Mouse (Mus musculus): ENCODE results near the gene Tmem54. TPM values are rescaled to one million over a fixed set of nuclear protein-coding genes. Genes with fewer than 3 reads are reported as not detected.

Gene Tmem54
- polyA plus RNA-seq, 1 experiment = 1.8 TPM

DNA sequence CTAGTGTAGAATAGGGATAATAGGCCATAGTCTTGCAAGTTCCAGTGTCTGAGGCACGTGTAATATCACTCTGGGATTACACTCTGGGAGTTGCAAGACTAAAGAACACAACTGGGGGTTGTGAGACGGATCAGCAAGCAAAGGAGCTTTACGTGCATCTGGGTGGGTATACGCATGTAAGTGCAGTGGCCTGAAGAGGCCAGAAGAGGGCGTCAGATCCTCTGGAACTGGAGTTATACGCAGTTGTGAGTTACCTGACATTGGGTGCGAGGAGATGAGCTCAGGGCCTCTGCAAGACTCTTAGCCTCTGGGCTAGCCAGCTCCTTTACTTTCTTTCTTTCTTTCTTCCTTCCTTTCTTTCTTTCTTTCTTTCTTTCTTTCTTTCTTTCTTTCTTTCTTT lies 8.3 kb upstream of the Tmem54 start:
- no peak for DNase-seq (ENCODE audit: low read depth)

DNA sequence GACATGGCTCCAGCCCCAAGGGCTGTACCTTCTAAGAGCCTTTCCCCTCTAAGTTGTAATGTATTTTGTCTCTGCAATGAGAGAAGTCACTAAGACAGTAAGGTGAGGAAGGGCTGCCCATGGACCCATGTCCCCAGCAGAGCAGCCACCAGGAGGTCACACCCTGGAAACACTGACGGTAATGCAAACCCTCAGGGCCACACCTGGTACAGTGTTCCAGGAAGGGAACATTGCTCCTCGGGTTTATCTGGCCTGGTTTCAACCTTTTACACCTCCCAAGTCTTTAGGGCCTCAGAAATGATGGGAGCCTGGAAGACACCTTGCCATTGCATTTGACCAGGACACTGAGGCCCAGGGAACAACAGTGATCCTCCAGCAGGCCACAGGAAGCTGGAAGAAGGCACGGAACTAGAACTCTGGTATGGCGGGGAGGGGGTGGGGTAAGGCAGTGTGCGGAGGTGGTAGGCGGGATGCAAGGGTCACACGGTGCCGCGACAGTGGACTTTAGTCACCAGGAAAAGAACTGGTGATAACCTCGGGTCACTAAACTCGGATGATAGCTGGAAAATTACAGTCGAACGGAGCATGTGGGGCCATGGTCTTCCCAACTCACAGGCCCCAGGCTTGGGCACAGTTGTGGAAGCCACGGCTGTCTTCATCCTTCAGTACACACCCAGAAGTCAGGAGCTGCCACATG lies 3.1 kb upstream of the Tmem54 start:
- no peak for DNase-seq (ENCODE audit: low read depth)

DNA sequence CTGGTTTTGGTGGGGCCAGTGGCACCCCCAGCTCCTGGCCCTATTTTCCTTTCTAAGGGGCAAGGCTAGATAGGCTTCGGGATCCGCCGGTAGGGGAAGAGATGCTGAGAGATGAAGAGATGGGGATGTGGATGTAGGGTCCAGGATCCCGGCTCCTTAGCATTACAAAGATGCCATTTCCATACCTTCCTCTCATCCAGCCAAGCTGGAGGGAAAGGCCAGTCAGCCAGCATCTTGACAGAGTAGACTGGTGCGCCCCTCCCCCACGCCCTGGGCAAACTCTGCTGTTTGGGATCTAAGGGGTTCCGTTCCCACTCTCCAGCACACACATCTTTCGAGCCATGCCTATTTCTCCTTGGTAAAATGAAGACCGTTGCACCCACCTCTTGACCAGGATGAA lies 725 bp downstream of the Tmem54 start:
- no peak for DNase-seq (ENCODE audit: low read depth)

DNA sequence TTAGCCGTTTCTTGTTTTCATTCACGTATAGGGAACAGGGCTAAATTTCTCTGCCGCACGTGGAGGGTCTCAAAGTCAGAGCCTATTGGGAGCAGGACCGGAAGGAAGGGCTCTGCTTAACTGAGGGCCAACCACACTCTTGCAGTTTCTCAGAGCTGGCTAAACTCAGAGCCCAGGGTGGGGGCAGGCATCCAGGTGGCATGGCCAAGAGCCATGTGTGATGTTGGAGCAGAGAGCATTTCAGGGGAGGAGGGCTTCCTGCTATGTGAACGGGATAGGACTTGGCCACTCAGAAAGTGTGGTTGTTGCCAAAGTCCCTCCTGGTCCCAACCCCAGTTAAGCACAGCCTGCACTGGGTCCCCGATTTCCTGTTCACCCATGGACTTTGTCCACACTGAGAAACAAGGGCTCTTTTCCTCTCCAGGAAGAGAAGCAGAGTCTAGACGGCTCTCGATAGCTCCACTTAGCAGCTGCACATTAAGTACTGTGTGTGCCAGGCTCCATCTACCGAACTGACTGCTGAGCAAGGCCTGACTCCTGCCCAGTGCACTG lies 2.1 kb downstream of the Tmem54 start:
- no peak for DNase-seq (ENCODE audit: low read depth)

- DNase-seq (ENCODE audit: low read depth) = no peak
Observed at GRCm38 (mm10) chr4:129108624-129109023, 3.3 kb downstream of the Tmem54 start.

DNA sequence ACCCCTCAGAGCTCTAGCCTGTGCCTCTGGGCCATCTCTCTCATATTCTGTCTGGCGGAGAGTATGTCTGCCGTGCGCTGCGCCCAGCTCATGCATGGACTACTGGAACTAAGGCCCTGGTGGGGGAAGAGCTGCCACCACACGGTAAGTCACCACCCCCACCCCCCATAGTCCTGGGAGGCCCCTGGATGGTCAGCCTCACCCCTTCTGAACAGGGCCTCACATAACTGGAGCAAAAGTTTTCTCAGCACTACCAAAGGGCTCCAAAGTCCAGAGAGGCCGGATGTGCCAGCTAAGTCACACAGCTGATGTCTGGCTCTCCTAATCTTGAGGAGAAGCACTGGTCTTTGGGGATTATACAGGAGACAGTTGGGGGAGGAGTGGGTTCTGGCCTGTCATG lies 5.5 kb downstream of the Tmem54 start:
- DNase-seq (ENCODE audit: low read depth) = no peak

GRCm38 (mm10) chr4:129111350-129111749 lies 6.0 kb downstream of the Tmem54 start:
- DNase-seq (ENCODE audit: low read depth) = no peak

DNA sequence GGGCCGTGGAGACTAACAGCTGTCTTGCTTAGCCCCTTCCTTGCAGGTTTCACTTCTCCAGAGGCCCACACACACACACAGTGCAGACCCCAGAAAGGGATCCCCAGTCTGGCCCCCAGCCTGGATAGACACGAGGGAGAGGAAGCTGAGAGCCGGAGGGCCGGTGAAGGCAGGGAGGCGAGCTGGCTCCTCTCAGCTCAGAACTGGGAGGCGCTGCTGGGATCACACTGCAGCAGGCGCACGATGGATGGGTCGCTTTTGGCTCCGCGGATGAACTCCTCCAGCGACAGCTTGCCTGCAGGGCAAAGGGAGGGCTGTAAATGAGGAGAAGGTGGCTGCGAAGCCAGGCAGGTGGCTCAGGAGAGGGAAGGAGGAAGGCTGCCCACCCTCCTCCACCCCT lies 6.9 kb downstream of the Tmem54 start:
- DNase-seq (ENCODE audit: low read depth) = no peak

DNA sequence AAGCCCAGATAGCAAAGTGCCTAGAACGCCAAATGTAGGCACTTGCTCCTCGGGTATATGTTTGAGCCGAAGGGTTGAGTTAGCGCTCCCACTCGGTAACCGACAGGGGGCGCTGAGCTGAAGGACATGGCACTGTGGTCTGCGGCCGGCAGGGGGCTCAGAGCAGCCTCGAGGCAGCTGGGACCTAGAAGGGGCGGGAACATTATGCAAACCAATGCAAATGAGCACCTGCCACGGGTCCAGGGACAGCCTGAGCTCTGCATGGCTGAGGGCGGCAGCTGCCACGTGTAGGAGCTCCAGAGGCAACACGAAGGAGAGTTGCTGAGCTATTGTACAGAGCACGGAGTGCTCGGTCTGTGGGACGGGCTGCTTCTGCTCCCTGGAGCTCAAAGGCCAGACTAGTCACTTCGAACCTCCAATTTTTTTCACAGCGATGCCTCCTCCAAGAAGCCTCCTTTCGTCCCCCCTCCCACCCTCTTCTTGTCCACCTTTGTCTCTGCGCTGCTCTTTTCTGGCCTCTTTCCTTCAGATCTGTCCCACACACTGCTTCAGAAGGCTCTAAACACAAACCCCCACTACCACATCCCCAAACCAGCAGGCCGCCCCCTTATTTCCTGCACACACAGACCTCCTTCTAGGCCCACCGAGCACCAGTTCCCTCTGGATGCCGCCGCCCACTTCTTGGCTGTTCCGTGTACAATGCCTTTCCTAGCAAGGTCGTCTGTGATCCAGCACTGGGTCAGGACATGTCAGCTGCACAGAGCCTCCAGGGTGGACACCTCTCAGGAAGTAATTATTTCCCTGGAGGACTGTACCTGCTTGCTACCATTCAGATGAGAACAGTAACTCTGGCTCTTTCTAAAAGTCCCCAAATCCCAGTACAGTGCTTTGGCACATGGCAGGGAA lies 8.0 kb downstream of the Tmem54 start:
- no peak for DNase-seq (ENCODE audit: low read depth)

DNA sequence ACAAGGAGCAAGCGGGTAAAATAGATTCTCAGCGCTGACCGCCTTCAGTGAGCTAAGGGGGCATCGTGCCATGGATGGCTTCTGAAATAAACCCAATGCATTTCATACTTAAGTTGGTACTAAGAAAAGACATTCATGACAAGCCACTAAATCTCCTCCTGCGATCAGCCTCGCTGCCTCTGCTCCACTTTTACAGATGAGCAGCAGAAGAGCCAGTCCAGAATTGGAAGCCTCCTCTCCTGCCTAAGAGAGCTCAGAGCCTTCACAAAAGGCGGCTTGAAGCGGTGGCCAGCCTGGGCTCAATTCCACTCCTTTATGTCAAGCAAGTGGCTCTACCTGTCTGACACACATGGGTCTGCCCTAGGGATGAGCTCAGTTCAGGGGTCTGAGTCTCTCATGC lies 11.4 kb downstream of the Tmem54 start:
- DNase-seq (ENCODE audit: low read depth) = no peak

DNA sequence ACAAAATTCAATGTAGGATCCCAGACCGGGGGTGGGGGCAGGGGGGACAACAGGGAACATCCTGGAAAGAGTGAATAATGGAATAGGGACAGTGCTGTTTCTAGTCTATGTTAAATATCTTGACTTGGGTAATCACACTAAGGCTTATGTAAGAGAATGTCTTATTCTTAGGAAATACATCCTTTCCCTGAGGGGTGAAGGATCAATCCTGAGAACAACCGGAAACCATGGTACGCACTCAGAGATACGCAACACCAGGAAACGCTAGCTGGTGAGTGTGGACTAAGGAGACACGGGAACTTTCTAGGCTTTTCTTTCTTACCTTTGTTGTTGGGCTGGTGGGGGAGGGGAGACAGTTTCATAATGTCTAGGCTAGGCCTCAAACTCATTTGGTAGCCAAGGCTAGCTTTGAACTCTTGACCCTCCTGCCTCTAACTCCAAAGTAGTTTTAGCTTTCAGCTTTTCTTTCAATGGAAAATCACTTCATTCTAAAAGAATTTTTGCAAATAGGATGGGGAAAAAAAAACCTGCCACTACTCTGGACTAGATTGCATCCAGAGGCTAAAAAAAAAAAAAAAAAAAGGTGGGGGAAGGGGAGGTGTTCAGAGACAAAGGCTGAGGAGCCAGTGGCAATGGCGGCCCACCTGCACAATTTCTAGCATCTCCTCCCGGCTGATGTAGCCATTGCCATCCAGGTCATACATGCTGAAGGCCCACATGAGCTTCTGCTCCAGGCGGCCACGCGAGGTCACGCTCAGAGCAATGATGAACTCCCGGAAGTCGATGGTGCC lies 12.6 kb downstream of the Tmem54 start:
- peak; percentile 57 for DNase-seq (ENCODE audit: low read depth)

DNA sequence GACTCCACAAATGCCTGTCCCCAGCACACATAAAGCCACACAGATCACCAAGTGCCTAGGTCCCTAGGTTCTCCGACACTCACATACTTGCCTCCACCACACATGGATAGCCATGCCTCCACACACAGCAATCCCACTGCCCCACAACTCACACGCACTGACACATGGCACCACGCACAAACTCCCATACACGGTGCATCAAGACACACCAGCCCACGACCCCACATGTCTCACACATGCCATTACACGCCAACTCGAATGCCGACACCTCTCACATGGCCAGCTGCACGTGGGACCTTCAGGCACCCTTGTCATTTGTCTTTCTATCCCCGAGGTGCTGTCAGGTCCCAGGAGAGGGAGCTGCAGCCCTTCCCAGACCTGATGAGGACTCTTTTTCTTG lies 14.4 kb downstream of the Tmem54 start:
- no peak for DNase-seq (ENCODE audit: low read depth)

GRCm38 (mm10) chr4:129120520-129121445 lies 15.4 kb downstream of the Tmem54 start:
- no peak for DNase-seq (ENCODE audit: low read depth)

GRCm38 (mm10) chr4:129121569-129122086 lies 16.3 kb downstream of the Tmem54 start, which contains the start of gene Hpca:
Gene Hpca, minus strand, starts transcription at chr4:129122036.
- no peak for DNase-seq (ENCODE audit: low read depth)

GRCm38 (mm10) chr4:129122107-129122506 lies 16.8 kb downstream of the Tmem54 start:
- DNase-seq (ENCODE audit: low read depth) = no peak

GRCm38 (mm10) chr4:129122719-129123118 lies 17.4 kb downstream of the Tmem54 start:
- no peak for DNase-seq (ENCODE audit: low read depth)

DNA sequence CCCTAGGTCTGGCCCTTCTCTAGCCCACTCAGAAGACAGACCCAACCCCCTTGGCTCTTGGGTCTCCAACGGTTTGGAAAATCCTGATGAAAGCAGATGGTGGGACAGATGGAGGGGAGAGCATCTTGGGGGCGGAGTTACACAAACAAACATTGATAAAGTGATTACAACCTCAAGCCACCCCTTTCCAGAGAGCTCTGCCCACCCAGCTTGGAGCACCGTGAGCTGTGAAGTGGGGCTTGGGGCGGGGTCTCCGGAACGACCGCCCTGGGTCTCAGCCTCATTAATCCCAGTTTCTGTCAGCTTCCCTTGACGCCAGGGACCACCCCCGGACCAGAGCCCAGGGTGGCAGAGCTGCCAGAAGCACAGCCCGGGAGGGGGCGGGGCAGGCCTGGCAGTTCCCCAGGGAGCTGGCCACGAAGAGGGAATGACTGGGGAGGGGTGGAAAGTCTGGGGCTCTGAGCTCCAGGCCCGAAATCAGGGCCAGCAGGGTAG lies 19.4 kb downstream of the Tmem54 start:
- DNase-seq (ENCODE audit: low read depth) = no peak

- DNase-seq (ENCODE audit: low read depth) = peak; percentile 70
Observed at GRCm38 (mm10) chr4:129125736-129126451, 20.5 kb downstream of the Tmem54 start.

DNA sequence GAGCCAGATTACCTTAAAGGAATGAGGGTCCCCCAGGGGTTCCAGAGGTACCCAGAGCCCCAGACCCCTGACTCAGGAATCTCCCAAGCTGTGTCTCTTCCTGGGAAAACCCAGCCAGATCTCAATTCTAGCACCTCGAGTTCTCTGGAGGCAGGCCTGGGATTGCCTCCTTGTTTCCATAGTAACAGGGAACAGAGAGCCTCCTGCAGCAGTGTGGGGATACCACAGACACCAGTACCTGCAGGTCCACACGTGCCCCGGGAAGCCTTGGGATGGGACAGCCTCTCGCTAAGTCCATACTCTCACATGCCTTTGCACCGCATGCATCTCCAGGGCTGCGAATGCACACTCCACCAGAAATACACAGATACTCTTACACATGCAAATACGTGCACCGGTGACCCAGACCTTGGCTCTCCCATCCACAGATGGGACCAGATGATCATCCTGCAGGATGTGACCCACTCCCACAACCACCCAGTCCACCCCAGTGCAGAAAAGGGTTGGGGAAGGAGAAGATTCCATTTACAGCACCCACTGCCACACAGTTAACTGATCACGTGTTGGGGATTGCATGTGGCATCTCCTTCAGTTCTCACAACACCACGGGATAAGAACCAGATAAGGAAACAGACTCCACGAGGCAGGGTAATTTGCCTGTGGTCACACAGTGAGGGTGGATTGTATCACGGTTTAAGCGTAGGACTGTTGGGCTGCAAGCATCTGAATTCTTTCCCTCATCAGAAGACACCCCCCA lies 23.4 kb downstream of the Tmem54 start:
- DNase-seq (ENCODE audit: low read depth) = no peak
